Mouse (Mus musculus) erythroblast, embryonic 14.5 days (primary cell): Measurements from ENCODE around the gene Cep78.

Experiments used
- GATA1 ChIP-seq: IDR thresholded peaks from 2 replicates; pipeline ENCODE4 v1.6.1; 2012; ENCODE audit warnings: low read length, inconsistent platforms, mixed read lengths
- TAL1 ChIP-seq: IDR thresholded peaks from 3 replicates; pipeline ENCODE4 v1.6.1; 2012; ENCODE audit warnings: low read length, inconsistent platforms, mixed read lengths

DNA sequence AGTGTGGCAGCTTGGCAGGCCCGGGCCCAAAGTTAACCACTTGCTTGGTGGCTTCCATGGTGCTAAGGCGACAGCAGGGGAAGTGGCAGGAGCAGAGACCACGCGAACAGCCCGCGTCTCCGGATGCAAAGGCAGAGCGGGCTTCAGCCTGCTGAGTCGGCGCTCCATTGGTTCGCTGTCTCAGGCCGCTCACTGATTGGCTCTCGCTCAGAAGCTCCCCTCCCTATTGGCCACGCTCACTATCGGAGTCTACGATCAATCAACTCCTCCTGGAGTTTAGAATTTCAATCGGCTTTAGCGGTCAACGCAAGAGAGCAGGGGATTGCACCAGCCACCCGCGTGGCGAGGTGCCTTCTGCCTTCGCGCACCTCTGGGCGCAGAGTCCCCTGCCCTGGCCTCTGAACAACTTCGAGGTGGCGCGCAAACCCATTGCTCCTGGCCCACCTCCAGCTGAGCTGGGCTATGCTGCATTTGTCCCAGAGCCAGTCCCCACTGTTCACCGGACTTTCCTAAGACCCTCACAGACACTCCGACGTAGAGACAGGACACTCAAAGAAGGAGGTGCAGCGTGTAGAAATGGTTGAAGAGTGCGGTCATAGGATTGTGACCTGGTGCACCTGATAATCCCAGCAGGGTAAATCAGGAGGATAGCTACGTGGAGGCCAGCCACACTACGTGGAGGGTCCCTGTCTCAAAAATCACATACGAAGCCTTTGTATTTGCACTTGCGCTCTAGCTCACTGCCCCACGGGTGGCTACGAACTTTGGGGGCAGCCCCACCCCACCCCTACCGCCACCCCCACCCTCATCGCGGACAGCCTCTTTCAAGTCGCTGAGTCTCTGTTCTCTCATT lies 59.7 kb downstream of the Cep78 start:
- TF ChIP-seq TAL1 (no peak), GATA1 (peak; percentile 93)
